Mouse (Mus musculus) limb, embryonic 11.5 days (tissue): Measurements from ENCODE around the gene Sart3. TPM values are rescaled to one million over a fixed set of nuclear protein-coding genes. Genes with fewer than 3 reads are reported as not detected.

ENCODE experiments used
- ATAC-seq: fragments of 200-750 bp; cut with Nextera tagmentation; 2 replicates; pipeline ENCODE4 v1.8.0; 2017; ENCODE audit warnings: low read depth; ENCODE audit not compliant: insufficient number of reproducible peaks, low FRiP score, low TSS enrichment
- DNase-seq: peaks from one replicate; pipeline ENCODE4 v3.0.0-alpha.2; 2015; ENCODE audit warnings: low spot score
- H3K27ac ChIP-seq: fragments of 300-500 bp; sonication (generic); replicated peaks from 2 replicates; pipeline ENCODE4 v1.5.1; 2014; ENCODE audit warnings: low read depth, mild to moderate bottlenecking, low read length
- H3K27me3 ChIP-seq: fragments of 300-500 bp; sonication (generic); 2 replicates; pipeline ENCODE4 v1.6.1; 2014; ENCODE audit warnings: mild to moderate bottlenecking, low read length, mixed read lengths; ENCODE audit not compliant: control insufficient read depth, insufficient read depth
- H3K36me3 ChIP-seq: fragments of 300-500 bp; sonication (generic); 2 replicates; pipeline ENCODE4 v1.6.1; 2014; ENCODE audit warnings: mild to moderate bottlenecking, low read length, moderate library complexity, mixed read lengths; ENCODE audit not compliant: control insufficient read depth, insufficient read depth
- H3K4me1 ChIP-seq: fragments of 300-500 bp; sonication (generic); 2 replicates; pipeline ENCODE4 v1.6.1; 2014; ENCODE audit warnings: low read length, mixed read lengths; ENCODE audit not compliant: control insufficient read depth, insufficient read depth
- H3K4me2 ChIP-seq: fragments of 300-500 bp; sonication (generic); 2 replicates; pipeline ENCODE4 v1.6.1; 2014; ENCODE audit warnings: low read depth, mild to moderate bottlenecking, moderate library complexity; ENCODE audit not compliant: severe bottlenecking
- H3K4me3 ChIP-seq: fragments of 300-500 bp; sonication (generic); 2 replicates; pipeline ENCODE4 v1.5.1; 2014; ENCODE audit warnings: low read depth, low read length
- H3K9ac ChIP-seq: fragments of 300-500 bp; sonication (generic); 2 replicates; pipeline ENCODE4 v1.6.1; 2014; ENCODE audit warnings: mild to moderate bottlenecking, low read length
- H3K9me3 ChIP-seq: fragments of 300-500 bp; sonication (generic); 2 replicates; pipeline ENCODE4 v1.6.1; 2016; ENCODE audit warnings: low read length; ENCODE audit not compliant: control insufficient read depth
- WGBS: fragments of 180-500 bp; shearing (Covaris S2); extraction: QIAGEN DNeasy Blood & Tissue Kit; methylation state at CpG from one replicate; pipeline ENCODE4 v1.1.7; 2014; 5-methylcytosine and 5-hydroxymethylcytosine counted together
- polyA plus RNA-seq: library from polyadenylated mRNA; unstranded; fragments of >200 nt; fragmentation: Nextera tagmentation; extraction: Ambion mirVana; gene quantifications from 2 replicates; pipeline ENCODE4 v1.2.1, GENCODE M21; 2014

Sart3 gene
- polyA plus RNA-seq, 1 experiment from 2014 or later = 64.6 TPM

DNA sequence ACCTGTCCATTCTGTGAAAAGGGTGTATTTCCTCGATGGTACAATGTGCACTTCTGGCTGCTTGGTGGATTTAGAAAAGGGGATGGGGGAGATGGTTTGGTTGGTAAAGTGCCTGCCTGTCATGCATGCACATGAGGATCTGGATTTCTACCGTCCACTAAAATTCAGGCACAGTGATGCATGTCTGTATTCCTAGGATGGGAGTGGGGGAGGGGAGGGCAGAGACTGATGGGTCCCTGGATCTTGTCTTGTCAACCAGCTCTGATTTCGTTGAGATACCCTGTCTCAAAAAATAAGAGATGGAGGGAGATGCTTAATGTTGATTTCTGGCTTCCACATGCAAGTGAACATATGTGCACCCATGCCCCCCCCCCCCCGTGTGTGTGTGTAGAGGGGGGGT lies 78.3 kb downstream of the Sart3 start:
- peak overlapping the region; percentile 8; the same call in 1 of the 2 replicates for H3K4me2 ChIP-seq
- peak overlapping the region; percentile 89 for H3K27ac ChIP-seq
- no peak overlapping the region for H3K9ac ChIP-seq
- WGBS = 40% methylated on average over 4 of the region's 4 CpGs
- no peak overlapping the region for H3K4me3 ChIP-seq
- DNase-seq = no peak
- H3K9me3 ChIP-seq = no peaks in the 10 kb centered on the region
- H3K4me1 ChIP-seq = peaks cover 23% of the 10 kb centered on the region
- H3K27me3 ChIP-seq = no peaks in the 10 kb centered on the region
- no peaks in the 10 kb centered on the region for H3K36me3 ChIP-seq
- ATAC-seq = no peak

DNA sequence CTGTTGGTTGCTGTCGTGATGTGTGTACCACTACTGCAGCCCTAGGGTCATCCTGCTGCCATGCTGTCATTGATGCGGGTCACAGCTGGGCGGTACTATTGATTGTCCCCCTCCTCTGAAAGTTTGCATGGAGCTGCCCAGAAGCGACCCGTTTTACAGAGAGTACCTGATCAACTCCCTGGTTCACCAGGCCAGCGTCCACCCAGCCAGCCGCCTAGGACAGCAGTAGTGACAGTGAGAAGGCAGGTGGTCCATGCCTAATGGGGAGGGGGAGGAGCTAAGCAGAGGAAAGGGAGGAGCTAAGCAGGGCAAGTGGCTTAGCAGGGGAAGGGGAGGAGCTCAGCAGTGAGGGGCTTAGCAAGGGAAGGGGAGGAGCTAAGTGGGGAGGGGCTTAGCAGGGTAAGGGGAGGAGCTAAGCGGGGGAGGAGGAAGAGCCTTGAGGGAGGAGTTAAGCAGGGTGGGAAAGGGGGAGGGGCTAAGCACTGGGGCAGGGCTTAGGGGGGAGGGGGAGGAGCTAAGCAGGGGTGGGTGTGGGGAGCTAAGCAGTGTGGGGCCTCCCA lies 79.0 kb downstream of the Sart3 start:
- ATAC-seq = no peak
- H3K27ac ChIP-seq = no peak overlapping the region; the same call in 1 of the 2 replicates

More for the DNA sequence above, 79.0 kb downstream of the Sart3 start:
- H3K36me3 ChIP-seq = no peaks in the 10 kb centered on the region
- H3K4me1 ChIP-seq = peaks cover 29% of the 10 kb centered on the region
- H3K9ac ChIP-seq = no peak overlapping the region
- H3K9me3 ChIP-seq = no peaks in the 10 kb centered on the region
- DNase-seq = no peak
- no peaks in the 10 kb centered on the region for H3K27me3 ChIP-seq
- H3K4me3 ChIP-seq = no peak overlapping the region
- WGBS = 89% methylated on average over 8 of the region's 8 CpGs
- no peak overlapping the region for H3K4me2 ChIP-seq

Other genes starting within 250 kb of the Sart3 start
- 2.4 and 2.7 TPM in 2 replicates for gene Cmklr1, start 122.1 kb downstream of the Sart3 start, polyA plus RNA-seq
- not detected in 2 replicates for gene 1700069L16Rik, start 47.7 kb downstream of the Sart3 start, polyA plus RNA-seq
- gene Ficd, start 36.7 kb downstream of the Sart3 start, polyA plus RNA-seq = 3.5 and 3.7 TPM in 2 replicates
- gene Iscu, start 238 bp upstream of the Sart3 start, polyA plus RNA-seq = 106 and 112 TPM in 2 replicates
- gene Tmem119, start 28.0 kb upstream of the Sart3 start, polyA plus RNA-seq = 112 and 131 TPM in 2 replicates
- 0.79 and 1.6 TPM in 2 replicates for gene Selplg, start 60.1 kb upstream of the Sart3 start, polyA plus RNA-seq
- gene Coro1c, start 136.2 kb upstream of the Sart3 start, polyA plus RNA-seq = 94.9 and 107 TPM in 2 replicates
- 27.3 and 28.1 TPM in 2 replicates for gene Ssh1, start 221.4 kb upstream of the Sart3 start, polyA plus RNA-seq
- not detected in 2 replicates for gene Dao, start 231.2 kb upstream of the Sart3 start, polyA plus RNA-seq